Mouse (Mus musculus): ENCODE data around the gene Rrp1b. TPM values are rescaled to one million over a fixed set of nuclear protein-coding genes. Genes with fewer than 3 reads are reported as not detected.

Gene Rrp1b
- polyA plus RNA-seq, 1 experiment from 2014 or later, result 42.4 TPM

Other genes with a start within 250 kb of the Rrp1b start
- gene Sik1, start 180.3 kb upstream of the Rrp1b start, polyA plus RNA-seq (2015; fragmentation: Nextera tagmentation; extraction: Ambion mirVana), result 22.9 and 25.5 TPM in 2 replicates
- gene Hsf2bp, start 249 bp downstream of the Rrp1b start, polyA plus RNA-seq (2015; fragmentation: Nextera tagmentation; extraction: Ambion mirVana), result 0.63 and 0.75 TPM in 2 replicates
- 7.9 and 8.9 TPM in 2 replicates for gene Notch3, start 130.8 kb downstream of the Rrp1b start, polyA plus RNA-seq (2015; fragmentation: Nextera tagmentation; extraction: Ambion mirVana)
- gene Ephx3, start 153.4 kb downstream of the Rrp1b start, polyA plus RNA-seq (2015; fragmentation: Nextera tagmentation; extraction: Ambion mirVana), result 0.22 and 0.35 TPM in 2 replicates
- gene Brd4, start 248.6 kb downstream of the Rrp1b start, polyA plus RNA-seq (2015; fragmentation: Nextera tagmentation; extraction: Ambion mirVana), result 95.3 and 95.5 TPM in 2 replicates

All from midbrain, embryonic 15.5 days (tissue).